Mouse (Mus musculus) frontal cortex, postnatal 25 days (tissue): ENCODE results near the gene Zfp773.
"Not testable (repeated sequence)": the region's sequence is repeated elsewhere in the genome, so short reads cannot be mapped to it uniquely, and the experiment has no call there.

ENCODE experiments used
- DNase-seq, 2 experiments: peaks; one replicate each; pipeline ENCODE4 v3.0.0; 2022; ENCODE audit warnings: low spot score in 2 of 2

Gene Zfp773

GRCm38 (mm10) chr7:7136379-7136866 is at the start of gene Zfp773:
TSS of gene Zfp773 (minus strand) at chr7:7136755.
- peak; percentile 42 to 45 for DNase-seq

DNA sequence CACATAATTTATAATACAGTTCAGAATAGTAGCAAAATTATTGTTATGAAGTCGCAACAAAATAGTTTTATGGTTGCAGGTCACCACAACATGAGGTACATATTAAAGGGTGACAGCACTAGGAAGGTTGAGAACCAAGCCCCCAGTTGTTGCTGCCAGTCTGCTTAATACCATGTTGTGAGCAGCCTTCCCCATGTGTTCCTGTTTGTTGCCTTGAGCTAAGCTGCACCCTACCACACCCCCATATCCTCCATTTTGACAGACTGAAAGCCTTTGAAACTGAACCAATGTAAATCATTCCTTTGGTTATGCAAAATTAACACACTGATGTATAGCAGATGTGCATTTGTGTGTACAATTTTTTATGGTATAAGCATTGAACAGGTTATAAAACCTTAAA is 49.3 kb upstream of the Zfp773 start:
- no peak for DNase-seq

DNA sequence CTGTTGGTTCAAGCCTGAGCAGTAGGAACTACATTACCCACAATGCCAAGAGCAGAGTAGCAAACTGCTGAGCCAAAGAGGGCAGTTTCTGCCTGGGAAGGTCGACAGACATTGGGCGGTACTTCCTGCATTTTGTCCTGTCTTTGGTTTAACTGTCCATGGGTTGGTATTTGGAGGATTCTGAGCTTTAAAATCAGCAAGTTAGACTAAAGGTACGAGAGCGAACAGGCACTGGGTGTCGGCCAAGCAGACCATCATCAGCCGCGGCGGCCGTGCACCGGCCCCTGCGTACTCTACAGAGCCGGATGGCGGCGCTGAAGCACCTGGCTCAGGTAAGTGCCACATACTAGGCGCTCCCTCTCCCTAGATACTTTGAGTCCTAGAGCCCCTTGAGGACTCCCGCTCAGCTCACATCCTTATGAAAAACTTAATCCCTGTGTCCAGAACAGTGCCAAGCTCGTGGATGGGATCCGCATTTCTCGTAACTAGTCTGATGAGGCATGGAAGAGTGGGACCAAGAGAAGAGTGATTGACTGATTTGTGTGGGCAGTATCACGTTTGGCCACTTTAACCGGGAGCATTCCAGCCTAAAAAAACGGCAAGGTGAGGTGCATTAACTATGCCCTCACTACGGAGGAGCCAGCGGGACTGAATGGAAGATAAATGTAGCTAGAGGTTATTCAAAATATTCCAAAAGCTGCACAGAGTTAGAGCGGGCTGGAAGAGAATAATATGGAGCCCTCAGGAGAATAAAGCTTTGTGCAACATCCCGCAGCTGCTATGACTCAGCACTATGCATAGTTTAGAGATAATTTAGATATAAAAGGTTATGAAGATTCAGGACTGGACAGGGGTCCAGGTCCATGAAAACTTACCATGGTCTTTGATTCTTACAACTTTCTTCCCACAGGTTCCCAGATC is 34.9 kb upstream of the Zfp773 start, which contains the start of gene Zfp418:
Zfp418 (plus strand) TSS at position 104 of the 921 bp plus-strand sequence.
- peak; percentile 31 to 47 for DNase-seq

DNA sequence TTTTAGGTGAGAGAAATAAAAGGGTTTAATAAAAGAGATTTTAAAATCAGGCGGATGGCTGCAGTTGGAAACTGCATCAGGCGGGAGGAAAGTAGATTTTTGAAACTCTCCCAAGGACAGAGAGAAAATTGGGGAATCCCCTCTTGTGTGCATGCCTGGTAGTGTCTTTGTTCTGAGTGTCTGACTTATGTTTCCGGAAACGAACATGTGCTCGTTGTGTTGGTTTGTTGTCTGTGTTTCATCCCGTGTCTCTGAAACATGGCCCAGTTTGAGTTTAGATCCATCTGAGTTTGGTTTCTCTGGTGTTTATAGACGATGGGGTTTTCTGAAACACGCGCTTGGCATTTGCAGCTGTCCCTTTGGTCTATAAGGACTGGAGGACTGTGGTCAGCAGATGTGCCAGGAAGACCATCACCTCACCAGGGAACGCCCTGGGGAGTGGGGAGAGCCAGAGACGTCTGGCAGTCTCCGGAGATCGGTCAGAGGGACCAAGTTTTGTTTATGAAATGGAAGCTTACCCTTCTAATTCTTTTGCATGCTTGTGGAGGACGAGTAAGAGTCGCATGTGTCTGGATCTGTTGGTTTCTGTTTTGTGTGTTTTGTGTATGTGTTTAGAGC is 9.5 kb upstream of the Zfp773 start:
- DNase-seq: no peak

GRCm38 (mm10) chr7:7144215-7144614 is 7.7 kb upstream of the Zfp773 start:
- DNase-seq: no peak

DNA sequence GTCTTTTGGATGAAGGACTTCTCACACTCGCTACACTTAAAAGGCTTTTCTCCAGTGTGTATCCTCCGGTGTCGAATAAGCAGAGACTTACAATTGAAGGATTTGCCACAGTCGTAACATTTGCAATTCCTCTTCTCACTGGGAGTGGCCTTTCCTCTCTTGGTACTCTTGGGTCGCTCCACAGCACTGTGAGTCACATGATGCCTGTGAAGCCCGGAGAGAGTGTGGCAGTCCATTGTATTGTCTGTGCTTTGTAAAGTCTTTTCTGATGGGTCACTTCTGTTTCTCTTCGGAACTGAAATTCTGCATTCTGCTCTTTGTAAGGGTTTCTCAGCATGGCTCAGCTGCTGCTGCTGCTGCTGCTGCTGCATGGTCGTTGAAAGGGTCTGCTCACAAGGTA is 3.8 kb downstream of the Zfp773 start:
- no peak for DNase-seq

DNA sequence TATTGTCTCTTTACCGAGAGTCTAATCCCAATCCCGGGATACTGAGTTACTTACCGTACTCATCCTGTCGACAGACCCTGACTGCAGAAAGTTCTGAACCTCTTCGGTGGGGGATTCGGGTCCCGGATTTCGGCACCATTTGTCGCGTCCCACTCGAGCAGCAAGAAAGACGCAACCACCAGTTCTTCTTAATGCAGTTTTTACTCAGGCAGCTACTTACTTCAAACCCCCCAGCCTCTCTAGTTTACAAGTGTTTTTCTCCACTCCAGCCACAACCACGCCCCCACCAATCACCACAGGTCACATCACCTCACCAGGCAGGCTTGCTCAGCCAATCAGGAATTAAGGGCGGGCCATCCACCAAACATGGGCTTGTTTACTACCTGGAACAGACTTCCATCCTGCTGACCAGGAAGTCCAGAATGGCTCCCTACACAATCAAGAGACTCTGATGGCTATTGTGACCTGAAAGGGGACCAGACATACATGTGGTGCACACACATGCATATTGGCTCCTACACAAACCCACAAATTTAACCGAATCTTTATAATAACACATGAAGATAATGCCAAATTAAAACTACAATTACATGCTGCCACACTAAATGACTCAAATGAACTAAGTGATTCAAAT is 5.9 kb downstream of the Zfp773 start:
- not testable (repeated sequence) for DNase-seq

GRCm38 (mm10) chr7:7121602-7121980 is 15.0 kb downstream of the Zfp773 start:
- no peak for DNase-seq

DNA sequence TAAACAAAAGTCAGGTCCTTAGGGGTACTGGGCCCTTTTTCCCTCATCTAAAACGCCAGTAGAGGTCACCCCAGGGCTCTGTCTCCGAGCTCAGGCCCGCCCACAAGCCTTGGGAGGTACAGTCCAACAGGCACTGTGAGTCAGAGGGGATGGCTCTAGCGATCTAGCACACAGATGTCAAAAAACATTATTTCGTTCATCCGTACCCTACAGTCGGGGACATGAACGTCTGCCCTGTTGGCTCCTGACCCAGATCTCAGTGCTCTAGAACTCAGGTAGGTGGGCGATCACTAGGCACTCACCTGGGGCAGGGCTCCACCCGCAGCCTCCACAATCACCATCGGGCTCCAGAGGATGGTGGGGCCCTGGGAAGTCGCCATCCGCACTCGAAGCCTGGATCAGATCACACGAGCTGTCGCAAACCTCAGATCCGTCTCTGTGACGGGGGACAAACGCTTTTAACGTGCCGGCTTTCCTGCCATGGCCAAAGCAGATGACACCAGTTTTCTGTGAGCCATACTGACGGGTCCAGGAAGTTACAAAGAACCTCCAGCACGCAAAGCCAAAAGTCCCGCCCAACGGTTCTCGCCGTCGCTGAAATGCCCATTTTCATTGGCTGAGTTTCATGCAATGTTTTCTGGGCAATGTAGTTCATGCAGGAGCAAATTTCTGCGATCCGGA is 15.5 kb downstream of the Zfp773 start, which contains the start of gene Zfp954:
Zfp954 (minus strand) TSS at position 568 of the 681 bp plus-strand sequence.
- peak; percentile 64 to 77 for DNase-seq

DNA sequence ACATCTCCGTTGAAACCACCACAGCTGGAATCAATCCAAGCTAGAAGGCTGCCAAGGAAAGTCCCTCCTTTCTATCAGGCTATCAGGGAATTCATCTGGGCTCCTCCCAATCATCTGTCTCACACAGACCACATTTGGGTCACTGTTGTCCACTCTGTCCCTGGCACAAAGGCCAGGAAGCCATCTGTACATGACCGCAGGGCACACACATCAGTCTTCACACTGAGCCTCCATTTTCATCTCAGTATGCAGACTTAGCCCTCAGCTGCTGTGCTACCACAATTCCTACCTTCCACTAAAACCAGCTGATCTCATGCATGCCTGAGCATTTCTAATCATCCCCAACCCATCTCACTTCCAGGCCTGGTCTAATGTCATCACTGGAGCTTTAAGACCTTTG is 18.1 kb downstream of the Zfp773 start:
- no peak for DNase-seq

GRCm38 (mm10) chr7:7108501-7108900 is 28.1 kb downstream of the Zfp773 start:
- no peak for DNase-seq
